Mouse (Mus musculus): ENCODE measurements around the gene Tfdp1.

GRCm38 (mm10) chr8:13382536-13382935 lies 44.0 kb downstream of the Tfdp1 start:
- TF ChIP-seq CTCF (IDR thresholded peaks at IDR 0.05), result no peak
- no peak for TF ChIP-seq POLR2A (IDR thresholded peaks at IDR 0.05; ENCODE audit: insufficient read depth, low read depth, low read length)
